Mouse (Mus musculus) ES-Bruce4 (cell line): Measurements from ENCODE around the gene Defb45. TPM values are rescaled to one million over a fixed set of nuclear protein-coding genes. Genes with fewer than 3 reads are reported as not detected.

Source experiments
- H3K27ac ChIP-seq: 2 replicates; pipeline ENCODE4 v1.5.1; 2012; ENCODE audit warnings: low read length, inconsistent platforms; ENCODE audit not compliant: insufficient read depth
- H3K27me3 ChIP-seq: 2 replicates; pipeline ENCODE4 v1.6.1; 2012; ENCODE audit warnings: mild to moderate bottlenecking, low read length, inconsistent platforms; ENCODE audit not compliant: control insufficient read depth, poor library complexity, insufficient read depth, severe bottlenecking
- H3K36me3 ChIP-seq: 2 replicates; pipeline ENCODE4 v1.6.1; 2012; ENCODE audit warnings: inconsistent platforms, mild to moderate bottlenecking, low read length, moderate library complexity; ENCODE audit not compliant: control insufficient read depth, poor library complexity, insufficient read depth, severe bottlenecking
- H3K4me1 ChIP-seq: one replicate; pipeline ENCODE4 v1.8.1; 2011; ENCODE audit warnings: low read length; ENCODE audit not compliant: control insufficient read depth, insufficient read depth
- H3K4me3 ChIP-seq: 2 replicates; pipeline ENCODE4 v1.5.1; 2011; ENCODE audit warnings: low read depth, mild to moderate bottlenecking, low read length
- H3K9ac ChIP-seq: 2 replicates; pipeline ENCODE4 v1.6.1; 2012; ENCODE audit warnings: low read depth, mild to moderate bottlenecking, inconsistent platforms; ENCODE audit not compliant: poor library complexity, severe bottlenecking
- H3K9me3 ChIP-seq: replicated peaks from 2 replicates; pipeline ENCODE4 v1.6.1; 2012; ENCODE audit warnings: mild to moderate bottlenecking, low read length, inconsistent platforms; ENCODE audit not compliant: control insufficient read depth, poor library complexity, insufficient read depth, severe bottlenecking
- CTCF ChIP-seq: IDR thresholded peaks from one replicate; pipeline ENCODE4 v1.8.1; 2011; ENCODE audit warnings: low read depth, low read length
- EP300 ChIP-seq: IDR thresholded peaks from 2 replicates; pipeline ENCODE4 v1.6.1; 2011; ENCODE audit warnings: low read depth, low read length; ENCODE audit not compliant: insufficient read depth
- POLR2A ChIP-seq: IDR thresholded peaks from one replicate; pipeline ENCODE4 v1.8.1; 2011; ENCODE audit warnings: low read length; ENCODE audit not compliant: insufficient read depth
- polyA plus RNA-seq: library from polyadenylated mRNA; stranded (reverse); fragments of >200 nt; gene quantifications from 2 replicates; pipeline ENCODE4 v1.2.4, GENCODE M21; 2011; ENCODE audit warnings: low read depth; ENCODE audit not compliant: missing spikeins, insufficient read depth, insufficient read length

Gene Defb45
- polyA plus RNA-seq, 1 experiment: not detected

- H3K9me3 ChIP-seq: no peaks in the 10 kb centered on the region
- no peak overlapping the region for H3K27ac ChIP-seq
- TF ChIP-seq POLR2A (no peak), CTCF (peak; percentile 39), EP300 (no peak)
- no peak overlapping the region for H3K4me3 ChIP-seq
- H3K27me3 ChIP-seq: no peaks in the 10 kb centered on the region
- H3K36me3 ChIP-seq: no peaks in the 10 kb centered on the region
- no peak overlapping the region for H3K9ac ChIP-seq
- no peaks in the 10 kb centered on the region for H3K4me1 ChIP-seq
Measured at GRCm38 (mm10) chr2:152601275-152601960, 2.2 kb upstream of the Defb45 start.

GRCm38 (mm10) chr2:152600076-152600475, 877 bp upstream of the Defb45 start:
- no peaks in the 10 kb centered on the region for H3K9me3 ChIP-seq
- H3K4me1 ChIP-seq: no peaks in the 10 kb centered on the region
- H3K27me3 ChIP-seq: no peaks in the 10 kb centered on the region
- TF ChIP-seq CTCF (no peak), POLR2A (no peak), EP300 (no peak)
- no peak overlapping the region for H3K4me3 ChIP-seq
- no peaks in the 10 kb centered on the region for H3K36me3 ChIP-seq
- H3K27ac ChIP-seq: no peak overlapping the region
- H3K9ac ChIP-seq: no peak overlapping the region

- Histone ChIP-seq H3K9ac (no peak overlapping the region), H3K27me3 (no peaks in the 10 kb centered on the region), H3K36me3 (no peaks in the 10 kb centered on the region), H3K27ac (no peak overlapping the region), H3K4me3 (no peak overlapping the region), H3K9me3 (no peaks in the 10 kb centered on the region), H3K4me1 (no peaks in the 10 kb centered on the region)
- TF ChIP-seq POLR2A (no peak), CTCF (no peak), EP300 (no peak)
Measured at GRCm38 (mm10) chr2:152589021-152589420, 10.2 kb downstream of the Defb45 start.

GRCm38 (mm10) chr2:152588450-152588849, 10.7 kb downstream of the Defb45 start:
- TF ChIP-seq POLR2A: no peak
- TF ChIP-seq CTCF: no peak
- TF ChIP-seq EP300: no peak
- Histone ChIP-seq H3K27ac (no peak overlapping the region), H3K36me3 (no peaks in the 10 kb centered on the region), H3K9me3 (no peaks in the 10 kb centered on the region), H3K27me3 (no peaks in the 10 kb centered on the region), H3K4me3 (no peak overlapping the region), H3K4me1 (no peaks in the 10 kb centered on the region), H3K9ac (no peak overlapping the region)

GRCm38 (mm10) chr2:152586926-152587560, 12.2 kb downstream of the Defb45 start:
- H3K36me3 ChIP-seq: no peaks in the 10 kb centered on the region
- no peaks in the 10 kb centered on the region for H3K27me3 ChIP-seq
- no peak overlapping the region for H3K4me3 ChIP-seq
- no peak overlapping the region for H3K27ac ChIP-seq
- peak; percentile 36 for TF ChIP-seq CTCF
- TF ChIP-seq EP300: no peak
- no peaks in the 10 kb centered on the region for H3K9me3 ChIP-seq
- no peaks in the 10 kb centered on the region for H3K4me1 ChIP-seq
- H3K9ac ChIP-seq: no peak overlapping the region

GRCm38 (mm10) chr2:152580612-152581011, 18.6 kb downstream of the Defb45 start:
- H3K9me3 ChIP-seq: no peaks in the 10 kb centered on the region
- H3K36me3 ChIP-seq: no peaks in the 10 kb centered on the region
- no peaks in the 10 kb centered on the region for H3K27me3 ChIP-seq
- no peak overlapping the region for H3K4me3 ChIP-seq
- H3K4me1 ChIP-seq: no peaks in the 10 kb centered on the region
- no peak overlapping the region for H3K27ac ChIP-seq
- TF ChIP-seq POLR2A (no peak), CTCF (no peak), EP300 (no peak)
- no peak overlapping the region for H3K9ac ChIP-seq
